Mouse (Mus musculus) cerebellum, adult 2 months (tissue): Measurements from ENCODE around the gene Serpine2.

Experiments
- CTCF ChIP-seq: fragments of 200-500 bp; IDR thresholded peaks from 2 replicates; pipeline ENCODE4 v1.5.1; 2011; ENCODE audit warnings: low read depth, mild to moderate bottlenecking, control low read depth, low read length, moderate library complexity, borderline replicate concordance; ENCODE audit not compliant: insufficient read depth
- POLR2A ChIP-seq: fragments of 200-500 bp; IDR thresholded peaks from 2 replicates; pipeline ENCODE4 v1.6.1; 2011; ENCODE audit warnings: low read length, control low read depth, borderline replicate concordance; ENCODE audit not compliant: insufficient read depth

DNA sequence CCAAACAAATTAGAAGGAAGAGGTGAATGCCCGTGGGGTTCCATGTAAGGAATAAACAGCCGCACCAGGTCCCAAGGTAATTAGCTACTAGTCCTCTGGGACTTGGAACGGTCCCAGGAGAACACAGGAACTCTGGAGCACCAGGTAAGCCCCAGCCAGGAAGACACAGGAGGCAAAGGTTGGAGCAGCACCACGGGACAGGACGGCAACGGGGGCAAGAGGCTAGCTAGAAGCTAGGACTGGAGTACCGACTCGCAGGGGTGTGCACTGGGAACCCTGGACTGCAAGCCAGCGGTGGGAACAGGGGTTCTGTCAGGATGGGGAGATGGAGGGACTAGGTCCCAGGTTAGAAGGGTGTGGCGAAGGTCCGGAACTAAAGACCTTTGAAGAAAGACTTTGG is 100.3 kb downstream of the Serpine2 start:
- TF ChIP-seq POLR2A (no peak), CTCF (no peak)
